18 mouse cellular contexts compared by ENCODE assay signal in genomic region chr7:68272607-68273006, GRCm38 (mm10). TPM values are rescaled to one million over a fixed set of nuclear protein-coding genes. Genes with fewer than 3 reads are reported as not detected.
"Had no signal": no experiment of that assay in that cellular context is flagged by ENCODE, and none has a peak within 500 bp of the region (broad histone marks: within the 10 kb centered on the region; RNA-seq: fewer than 3 reads in every experiment).

No protein-coding gene starts in this region.

- H3K27me3 ChIP-seq: limb, embryonic 15.5 days had no signal

- DNase-seq: layer of hippocampus, adult 9-11 months; layer of hippocampus, postnatal 36 days; lung, adult 2 months; lung, postnatal 36 days; right cerebral cortex, postnatal 14 days; thymus, adult 18-20 months; thymus, postnatal 25 days had no signal

- H3K36me3 ChIP-seq: limb, embryonic 15.5 days; midbrain, embryonic 13.5 days had no signal

- H3K9me3 ChIP-seq: limb, embryonic 15.5 days; midbrain, embryonic 13.5 days had no signal

- ATAC-seq: hindbrain, embryonic 16.5 days; inflammation-experienced regulatory T-cells, adult 6 months; intestine, postnatal 0 days; lung, postnatal 0 days; midbrain, embryonic 13.5 days had no signal

- H3K4me2 ChIP-seq: limb, embryonic 15.5 days; midbrain, embryonic 13.5 days had no signal

- H3K4me3 ChIP-seq: limb, embryonic 15.5 days; midbrain, embryonic 13.5 days had no signal

- H3K27ac ChIP-seq: limb, embryonic 15.5 days; midbrain, embryonic 13.5 days had no signal

- H3K9ac ChIP-seq: limb, embryonic 15.5 days; midbrain, embryonic 13.5 days had no signal

RNA-seq across cellular contexts. Expression of gene Fam169b, which starts 1.0 kb away (rescaled TPM):
- total RNA-seq: midbrain, postnatal 0 days had no signal
- polyA plus RNA-seq: hindbrain, embryonic 16.5 days; midbrain, embryonic 13.5 days; midbrain, postnatal 0 days; neural tube, embryonic 14.5 days had no signal

RNA-seq across cellular contexts. Expression of gene Pgpep1l, which starts 8.6 kb away (rescaled TPM):
- total RNA-seq: megakaryocyte progenitor cell, adult 5-6 weeks; midbrain, postnatal 0 days had no signal
- polyA plus RNA-seq: hindbrain, embryonic 16.5 days; intestine, postnatal 0 days; limb, embryonic 11.5 days; lung, postnatal 0 days; midbrain, embryonic 13.5 days; midbrain, postnatal 0 days; neural tube, embryonic 14.5 days; stomach, embryonic 14.5 days had no signal
